Mouse (Mus musculus): ENCODE measurements around the gene Kcnk1. TPM values are rescaled to one million over a fixed set of nuclear protein-coding genes. Genes with fewer than 3 reads are reported as not detected.

Kcnk1 gene
- polyA plus RNA-seq, 1 experiment from 2014 or later, result 45.3 TPM

Other genes with a start within 250 kb of the Kcnk1 start
- gene Pcnx2, start 96.9 kb upstream of the Kcnk1 start, polyA plus RNA-seq (2014; fragmentation: Nextera tagmentation; extraction: Ambion mirVana), result 0.15 and 0.19 TPM in 2 replicates
- 4.3 and 5.8 TPM in 2 replicates for gene Map3k21, start 84.7 kb upstream of the Kcnk1 start, polyA plus RNA-seq (2014; fragmentation: Nextera tagmentation; extraction: Ambion mirVana)